Mouse (Mus musculus) limb, embryonic 10.5 days (tissue): ENCODE data around the gene Tmem88. TPM values are rescaled to one million over a fixed set of nuclear protein-coding genes. Genes with fewer than 3 reads are reported as not detected.

ENCODE experiments used
- DNase-seq: peaks from one replicate; pipeline ENCODE4 v3.0.0-alpha.2; 2017; ENCODE audit warnings: low spot score
- H3K27ac ChIP-seq: fragments of 300-500 bp; sonication (generic); 2 replicates; pipeline ENCODE4 v1.5.1; 2016; ENCODE audit warnings: mild to moderate bottlenecking
- H3K27me3 ChIP-seq: fragments of 300-500 bp; sonication (generic); 2 replicates; pipeline ENCODE4 v1.6.1; 2016; ENCODE audit warnings: low read depth, mild to moderate bottlenecking; ENCODE audit not compliant: poor library complexity, severe bottlenecking
- H3K36me3 ChIP-seq: fragments of 300-500 bp; sonication (generic); 2 replicates; pipeline ENCODE4 v1.6.1; 2016; ENCODE audit warnings: mild to moderate bottlenecking, moderate library complexity
- H3K4me1 ChIP-seq: fragments of 300-500 bp; sonication (generic); 2 replicates; pipeline ENCODE4 v1.6.1; 2016
- H3K4me3 ChIP-seq: fragments of 300-500 bp; sonication (generic); 2 replicates; pipeline ENCODE4 v1.5.1; 2016; ENCODE audit warnings: mild to moderate bottlenecking, moderate library complexity
- H3K9me3 ChIP-seq: fragments of 300-500 bp; sonication (generic); replicated peaks from 2 replicates; pipeline ENCODE4 v1.6.1; 2016; ENCODE audit warnings: mild to moderate bottlenecking
- WGBS: fragments of 180-500 bp; shearing (Covaris S2); methylation state at CpG from one replicate; pipeline ENCODE4 v1.1.7; 2016; 5-methylcytosine and 5-hydroxymethylcytosine counted together
- polyA plus RNA-seq: library from polyadenylated mRNA; unstranded; fragments of >200 nt; fragmentation: Nextera tagmentation; extraction: Ambion mirVana; gene quantifications from 2 replicates; pipeline ENCODE4 v1.2.1, GENCODE M21; 2016

The Tmem88 gene
- polyA plus RNA-seq, 1 experiment from 2014 or later: 23.0 TPM

- H3K4me3 ChIP-seq: no peak overlapping the region
- peaks cover 23% of the 10 kb centered on the region for H3K36me3 ChIP-seq
- H3K4me1 ChIP-seq: 0 out of 2 replicates have a peak, but pooled peaks cover 3% of the 10 kb centered on the region
- H3K9me3 ChIP-seq: no peaks in the 10 kb centered on the region
- no peaks in the 10 kb centered on the region for H3K27me3 ChIP-seq
- DNase-seq: no peak
- 70% methylated on average over 10 of the region's 10 CpGs for WGBS
- H3K27ac ChIP-seq: no peak overlapping the region
Measured at GRCm38 (mm10) chr11:69382478-69383105, 15.4 kb downstream of the Tmem88 start.

- 83% methylated on average over 6 of the region's 6 CpGs for WGBS
- H3K27ac ChIP-seq: no peak overlapping the region
- H3K9me3 ChIP-seq: no peaks in the 10 kb centered on the region
- 0 out of 2 replicates have a peak, but pooled peaks cover 3% of the 10 kb centered on the region for H3K4me1 ChIP-seq
- no peaks in the 10 kb centered on the region for H3K27me3 ChIP-seq
- H3K4me3 ChIP-seq: no peak overlapping the region
- H3K36me3 ChIP-seq: peaks cover 35% of the 10 kb centered on the region
- DNase-seq: no peak
Measured at GRCm38 (mm10) chr11:69381356-69381755, 16.7 kb downstream of the Tmem88 start.

DNA sequence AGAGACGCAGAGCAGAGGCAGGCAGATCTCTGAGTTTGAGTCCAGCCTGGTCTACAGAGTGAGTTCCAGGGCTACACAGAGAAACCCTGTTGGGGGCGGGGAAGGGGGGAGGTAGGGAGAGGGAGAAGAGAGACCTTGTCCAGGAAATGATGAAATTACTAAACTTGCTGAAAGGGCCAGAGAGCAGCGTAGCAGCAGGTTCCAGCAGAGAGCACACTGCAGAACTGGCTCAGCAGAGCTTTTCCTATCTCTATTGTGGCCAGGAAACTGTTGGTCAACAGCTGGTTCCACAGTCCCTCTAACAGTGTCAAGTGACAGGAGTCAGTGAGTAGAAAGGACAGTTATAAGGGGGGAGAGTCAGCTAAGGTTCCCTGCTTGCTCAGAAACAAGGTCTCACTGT lies 18.4 kb downstream of the Tmem88 start:
- H3K27me3 ChIP-seq: no peaks in the 10 kb centered on the region
- no peak overlapping the region for H3K27ac ChIP-seq
- H3K4me1 ChIP-seq: 0 out of 2 replicates have a peak, but pooled peaks cover 3% of the 10 kb centered on the region
- H3K36me3 ChIP-seq: peaks cover 44% of the 10 kb centered on the region
- H3K9me3 ChIP-seq: no peaks in the 10 kb centered on the region
- 88% methylated on average over 3 of the region's 3 CpGs for WGBS
- DNase-seq: no peak
- H3K4me3 ChIP-seq: no peak overlapping the region

- WGBS: 85% methylated on average over 3 of the region's 3 CpGs
- Histone ChIP-seq H3K27ac (no peak overlapping the region), H3K4me1 (0 out of 2 replicates have a peak, but pooled peaks cover 3% of the 10 kb centered on the region), H3K27me3 (no peaks in the 10 kb centered on the region), H3K36me3 (peaks cover 60% of the 10 kb centered on the region), H3K4me3 (no peak overlapping the region), H3K9me3 (no peaks in the 10 kb centered on the region)
- DNase-seq: no peak
Measured at GRCm38 (mm10) chr11:69377766-69378165, 20.3 kb downstream of the Tmem88 start.

GRCm38 (mm10) chr11:69375646-69376045 lies 22.4 kb downstream of the Tmem88 start:
- H3K4me3 ChIP-seq: no peak overlapping the region
- H3K36me3 ChIP-seq: peaks cover 71% of the 10 kb centered on the region
- peaks cover 21% of the 10 kb centered on the region for H3K4me1 ChIP-seq
- H3K9me3 ChIP-seq: no peaks in the 10 kb centered on the region
- no peak overlapping the region for H3K27ac ChIP-seq
- H3K27me3 ChIP-seq: no peaks in the 10 kb centered on the region
- DNase-seq: no peak
- WGBS: 91% methylated on average over 4 of the region's 4 CpGs

DNA sequence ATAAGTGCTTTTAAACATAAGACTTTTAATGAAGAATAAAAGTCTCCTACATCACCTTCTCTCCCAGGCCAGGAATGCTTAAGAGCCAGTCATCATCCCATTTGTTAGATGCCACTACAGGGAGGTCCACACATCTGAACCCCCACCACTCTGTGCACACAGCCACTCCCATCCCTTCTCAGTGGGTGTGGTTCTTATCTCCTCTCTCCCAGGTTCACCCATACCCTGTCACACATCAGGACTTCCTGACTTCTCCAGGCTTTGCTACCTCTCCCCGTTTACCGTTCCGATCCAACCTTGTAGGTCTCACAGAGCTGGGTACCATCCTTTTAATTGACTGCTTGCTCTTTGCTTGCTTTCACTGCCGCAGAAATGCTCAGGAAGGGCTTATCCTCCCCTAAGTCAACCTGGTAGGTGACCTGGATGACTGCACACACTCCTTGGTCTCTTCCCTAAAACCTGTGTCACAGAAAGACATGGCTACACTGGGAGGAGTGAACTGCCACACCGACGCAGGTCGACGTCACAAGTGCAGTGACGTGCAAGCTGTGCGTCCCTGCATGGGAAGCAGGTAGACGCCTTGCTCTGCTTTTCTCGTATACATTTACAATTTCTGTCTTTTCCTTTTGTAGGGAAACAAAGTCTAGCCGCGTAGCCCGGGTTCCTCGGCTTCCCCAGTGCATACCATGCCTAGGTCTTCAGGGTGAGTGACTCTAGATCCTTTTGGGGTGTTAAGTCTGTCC lies 24.6 kb downstream of the Tmem88 start:
- peaks cover 29% of the 10 kb centered on the region for H3K4me1 ChIP-seq
- H3K9me3 ChIP-seq: no peaks in the 10 kb centered on the region
- no peaks in the 10 kb centered on the region for H3K27me3 ChIP-seq
- no peak overlapping the region; the same call in 1 of the 2 replicates for H3K27ac ChIP-seq
- no peak for DNase-seq
- no peak overlapping the region for H3K4me3 ChIP-seq
- WGBS: 90% methylated on average over 16 of the region's 16 CpGs
- H3K36me3 ChIP-seq: peaks cover 68% of the 10 kb centered on the region

- no peak for DNase-seq
- peaks cover 63% of the 10 kb centered on the region for H3K36me3 ChIP-seq
- no peaks in the 10 kb centered on the region for H3K9me3 ChIP-seq
- H3K4me3 ChIP-seq: no peak overlapping the region
- H3K27ac ChIP-seq: no peak overlapping the region
- WGBS: 65% methylated on average over 3 of the region's 3 CpGs
- peaks cover 35% of the 10 kb centered on the region for H3K4me1 ChIP-seq
- no peaks in the 10 kb centered on the region for H3K27me3 ChIP-seq
Measured at GRCm38 (mm10) chr11:69372780-69373170, 25.3 kb downstream of the Tmem88 start.

DNA sequence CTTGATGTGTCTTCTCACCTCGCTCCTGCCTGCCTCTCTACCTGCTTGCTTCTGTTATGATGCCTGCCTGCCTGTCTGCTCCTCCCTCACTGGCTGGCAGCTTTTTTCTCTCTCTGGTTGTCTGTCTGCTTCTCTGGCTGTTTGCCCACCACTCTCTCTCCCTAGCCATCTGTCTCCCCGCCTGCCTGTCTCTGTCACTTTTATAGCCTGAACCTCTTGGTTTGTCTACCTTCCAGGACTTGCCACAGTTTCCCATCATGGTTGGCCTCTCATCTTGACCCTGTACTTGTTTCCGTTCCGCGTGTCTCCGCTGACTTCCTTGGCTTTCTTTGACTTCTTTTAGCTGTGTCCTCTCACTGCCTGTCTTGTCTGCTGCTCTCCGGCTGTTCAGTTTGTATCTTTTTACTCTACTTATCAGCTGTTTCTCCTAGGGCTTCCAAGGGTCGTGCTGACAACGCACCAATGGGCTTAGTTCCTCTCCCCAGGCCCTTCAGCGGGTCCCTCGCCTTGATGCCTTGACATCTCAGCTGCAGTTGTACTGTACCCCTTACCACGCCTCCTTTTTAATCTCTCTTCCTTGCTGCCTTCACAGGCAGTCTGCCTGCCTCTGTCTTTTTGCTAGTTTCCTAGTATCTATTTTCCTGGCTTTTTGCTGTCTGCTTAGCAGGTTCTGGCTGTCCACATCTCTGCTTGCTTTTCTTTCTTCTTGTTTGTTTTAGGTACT lies 25.8 kb downstream of the Tmem88 start:
- peak overlapping the region; percentile 13; the same call in 1 of the 2 replicates for H3K4me3 ChIP-seq
- H3K27me3 ChIP-seq: no peaks in the 10 kb centered on the region
- H3K9me3 ChIP-seq: no peaks in the 10 kb centered on the region
- H3K27ac ChIP-seq: peak overlapping the region; percentile 32; the same call in 1 of the 2 replicates
- 56% methylated on average over 12 of the region's 12 CpGs for WGBS
- DNase-seq: no peak
- H3K36me3 ChIP-seq: peaks cover 57% of the 10 kb centered on the region
- H3K4me1 ChIP-seq: peaks cover 41% of the 10 kb centered on the region

GRCm38 (mm10) chr11:69371601-69372000 lies 26.4 kb downstream of the Tmem88 start:
- Histone ChIP-seq H3K36me3 (peaks cover 51% of the 10 kb centered on the region), H3K27ac (peak overlapping the region; percentile 32), H3K27me3 (no peaks in the 10 kb centered on the region), H3K4me1 (peaks cover 46% of the 10 kb centered on the region), H3K4me3 (peak overlapping the region; percentile 13; the same call in 1 of the 2 replicates), H3K9me3 (no peaks in the 10 kb centered on the region)
- WGBS: 52% methylated on average over 12 of the region's 12 CpGs
- DNase-seq: no peak

- Histone ChIP-seq H3K36me3 (peaks cover 45% of the 10 kb centered on the region), H3K27ac (peak overlapping the region; percentile 32; the same call in 1 of the 2 replicates), H3K4me1 (peaks cover 54% of the 10 kb centered on the region), H3K27me3 (no peaks in the 10 kb centered on the region), H3K9me3 (no peaks in the 10 kb centered on the region), H3K4me3 (peak overlapping the region; percentile 20; the same call in 1 of the 2 replicates)
- no peak for DNase-seq
- WGBS: 34% methylated on average over 9 of the region's 9 CpGs
Measured at GRCm38 (mm10) chr11:69370817-69371215, 27.2 kb downstream of the Tmem88 start.

DNA sequence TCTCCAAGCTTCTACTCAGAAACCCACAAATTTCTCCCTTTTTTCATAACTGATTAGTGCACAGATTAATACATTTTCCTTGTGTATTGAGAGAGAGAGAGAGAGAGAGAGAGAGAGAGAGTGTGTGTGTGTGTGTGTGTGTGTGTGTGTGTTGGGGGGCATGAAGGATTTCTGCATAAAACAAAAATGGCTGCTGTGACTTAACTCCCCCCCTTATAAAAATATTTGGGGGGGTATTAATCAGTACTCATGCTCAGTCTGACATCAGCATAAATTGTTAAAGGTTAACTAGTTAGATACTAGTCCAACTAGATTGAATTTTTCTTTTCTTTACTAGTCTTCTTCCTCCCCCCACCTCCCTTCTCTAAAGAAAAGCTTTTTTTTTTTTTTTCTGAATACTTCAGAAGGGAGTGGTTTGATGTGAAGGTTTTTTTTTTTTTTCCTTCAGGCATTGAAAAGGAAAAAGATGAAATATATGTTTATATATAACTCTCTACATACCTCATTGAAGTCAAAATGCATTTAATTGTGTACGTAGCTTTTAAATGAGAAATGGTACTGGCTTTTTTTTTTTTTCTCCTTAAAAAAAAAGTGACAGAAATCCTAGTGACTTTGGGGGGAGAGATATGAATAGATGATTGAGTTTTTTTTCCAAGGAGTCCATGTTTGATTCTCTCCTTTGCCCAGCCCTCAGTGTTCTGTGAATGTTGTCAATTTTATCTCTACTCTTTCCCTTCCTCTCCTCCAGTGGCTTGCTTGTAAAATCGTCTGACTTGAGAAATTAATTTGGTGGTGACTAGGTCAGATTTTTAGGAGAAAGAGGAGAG lies 27.8 kb downstream of the Tmem88 start:
- 54% methylated on average over 2 of the region's 2 CpGs for WGBS
- peak overlapping the region; percentile 100 for H3K27ac ChIP-seq
- no peaks in the 10 kb centered on the region for H3K27me3 ChIP-seq
- H3K9me3 ChIP-seq: no peaks in the 10 kb centered on the region
- DNase-seq: no peak
- peaks cover 41% of the 10 kb centered on the region for H3K36me3 ChIP-seq
- H3K4me3 ChIP-seq: peak overlapping the region; percentile 98
- peaks cover 60% of the 10 kb centered on the region for H3K4me1 ChIP-seq
